Mouse (Mus musculus): ENCODE data around the gene Pcolce2.
"Not testable (repeated sequence)": the region's sequence is repeated elsewhere in the genome, so short reads cannot be mapped to it uniquely, and the experiment has no call there.

Pcolce2 gene

GRCm38 (mm10) chr9:95637271-95638181, at the start of gene Pcolce2:
Gene Pcolce2, plus strand, starts transcription at chr9:95637601.
- in situ Hi-C loops (cut with MboI, MseI), result no loop called here

- in situ Hi-C loops (cut with MboI, MseI), result no loop called here
Observed at GRCm38 (mm10) chr9:95588070-95588469, 49.3 kb upstream of the Pcolce2 start.

- in situ Hi-C loops (cut with MboI, MseI), result loop anchor here (10.0 kb wide), 1 partner anchor 91 kb away; no protein-coding TSS in a partner anchor
Observed at GRCm38 (mm10) chr9:95594291-95594690, 43.1 kb upstream of the Pcolce2 start.

- in situ Hi-C loops (cut with MboI, MseI), result loop anchor here (10.0 kb wide), 1 partner anchor 87 kb away; no protein-coding TSS in a partner anchor
Observed at GRCm38 (mm10) chr9:95597466-95598178, 39.8 kb upstream of the Pcolce2 start.

GRCm38 (mm10) chr9:95598179-95598721, 39.2 kb upstream of the Pcolce2 start:
- in situ Hi-C loops (cut with MboI, MseI), result loop anchor here (10.0 kb wide), 1 partner anchor 87 kb away; no protein-coding TSS in a partner anchor

GRCm38 (mm10) chr9:95599399-95599798, 38.0 kb upstream of the Pcolce2 start:
- in situ Hi-C loops (cut with MboI, MseI), result loop anchor here (10.0 kb wide), 1 partner anchor 85 kb away; no protein-coding TSS in a partner anchor

GRCm38 (mm10) chr9:95602849-95603248, 34.6 kb upstream of the Pcolce2 start:
- in situ Hi-C loops (cut with MboI, MseI), result loop anchor here (5.0 kb wide), 1 partner anchor 51 kb away; no protein-coding TSS in a partner anchor

- in situ Hi-C loops (cut with MboI, MseI), result loop anchor here (5.0 kb wide), 1 partner anchor 51 kb away; no protein-coding TSS in a partner anchor
Observed at GRCm38 (mm10) chr9:95603316-95603715, 34.1 kb upstream of the Pcolce2 start.

- in situ Hi-C loops (cut with MboI, MseI), result no loop called here
Observed at GRCm38 (mm10) chr9:95607196-95607595, 30.2 kb upstream of the Pcolce2 start.

- in situ Hi-C loops (cut with MboI, MseI), result no loop called here
Observed at GRCm38 (mm10) chr9:95612246-95612768, 25.1 kb upstream of the Pcolce2 start.

- in situ Hi-C loops (cut with MboI, MseI), result no loop called here
Observed at GRCm38 (mm10) chr9:95613426-95614127, 23.8 kb upstream of the Pcolce2 start.

- in situ Hi-C loops (cut with MboI, MseI), result no loop called here
Observed at GRCm38 (mm10) chr9:95614861-95615615, 22.4 kb upstream of the Pcolce2 start.

- in situ Hi-C loops (cut with MboI, MseI), result no loop called here
Observed at GRCm38 (mm10) chr9:95615961-95616360, 21.4 kb upstream of the Pcolce2 start.

- in situ Hi-C loops (cut with MboI, MseI), result no loop called here
Observed at GRCm38 (mm10) chr9:95618572-95618971, 18.8 kb upstream of the Pcolce2 start.

GRCm38 (mm10) chr9:95624072-95624471, 13.3 kb upstream of the Pcolce2 start:
- in situ Hi-C loops (cut with MboI, MseI), result no loop called here

- in situ Hi-C loops (cut with MboI, MseI), result no loop called here
Observed at GRCm38 (mm10) chr9:95628439-95628948, 8.9 kb upstream of the Pcolce2 start.

GRCm38 (mm10) chr9:95629561-95629960, 7.8 kb upstream of the Pcolce2 start:
- in situ Hi-C loops (cut with MboI, MseI), result not testable (repeated sequence)

- in situ Hi-C loops (cut with MboI, MseI), result no loop called here
Observed at GRCm38 (mm10) chr9:95636395-95636794, 1.0 kb upstream of the Pcolce2 start.

GRCm38 (mm10) chr9:95639919-95640318, 2.5 kb downstream of the Pcolce2 start:
- in situ Hi-C loops (cut with MboI, MseI), result no loop called here

GRCm38 (mm10) chr9:95645926-95646325, 8.5 kb downstream of the Pcolce2 start:
- in situ Hi-C loops (cut with MboI, MseI), result no loop called here
